Mouse (Mus musculus) cortical plate, adult 2 months (tissue): ENCODE measurements at regions not wholly inside any gene's neighbourhood (a gene's known extent, or its start where the extent isn't known, plus 50 kb on each side); places are given as distances from the start of the nearest gene placed in this dataset.

Source experiments
- CTCF ChIP-seq: fragments of 200-500 bp; IDR thresholded peaks from 2 replicates; pipeline ENCODE4 v1.5.1; 2011; ENCODE audit warnings: mild to moderate bottlenecking, control low read depth, low read length; ENCODE audit not compliant: insufficient read depth; ENCODE audit errors: extremely low read depth
- POLR2A ChIP-seq: fragments of 200-500 bp; IDR thresholded peaks from 2 replicates; pipeline ENCODE4 v1.6.1; 2011; ENCODE audit warnings: mild to moderate bottlenecking, low read length, control low read depth; ENCODE audit not compliant: insufficient read depth; ENCODE audit errors: extremely low read depth

DNA sequence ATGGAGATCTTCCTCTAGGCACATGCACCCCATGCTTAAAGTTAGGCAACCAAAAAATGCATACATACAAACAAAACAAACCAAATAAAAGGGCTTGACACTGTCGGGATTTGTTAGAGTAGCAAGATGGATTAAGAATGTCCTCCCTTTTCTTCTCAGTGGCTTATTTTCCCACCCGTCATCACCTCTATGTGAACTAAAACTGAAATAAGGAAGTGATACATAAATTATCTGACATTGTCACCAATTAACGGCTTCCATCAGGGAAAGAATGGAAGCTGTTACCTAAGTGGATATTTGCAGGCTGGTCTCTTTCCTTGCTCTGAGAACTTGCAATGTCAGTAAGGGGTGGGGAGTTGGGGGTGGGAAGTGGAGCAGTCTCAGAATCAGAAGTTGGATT is 541.5 kb downstream of the Diaph3 start:
- TF ChIP-seq POLR2A (no peak), CTCF (no peak)
